Mouse (Mus musculus): ENCODE results near the gene Bmyc. TPM values are rescaled to one million over a fixed set of nuclear protein-coding genes. Genes with fewer than 3 reads are reported as not detected.

Bmyc gene
- polyA plus RNA-seq, 1 experiment from 2014 or later = 57.8 TPM

DNA sequence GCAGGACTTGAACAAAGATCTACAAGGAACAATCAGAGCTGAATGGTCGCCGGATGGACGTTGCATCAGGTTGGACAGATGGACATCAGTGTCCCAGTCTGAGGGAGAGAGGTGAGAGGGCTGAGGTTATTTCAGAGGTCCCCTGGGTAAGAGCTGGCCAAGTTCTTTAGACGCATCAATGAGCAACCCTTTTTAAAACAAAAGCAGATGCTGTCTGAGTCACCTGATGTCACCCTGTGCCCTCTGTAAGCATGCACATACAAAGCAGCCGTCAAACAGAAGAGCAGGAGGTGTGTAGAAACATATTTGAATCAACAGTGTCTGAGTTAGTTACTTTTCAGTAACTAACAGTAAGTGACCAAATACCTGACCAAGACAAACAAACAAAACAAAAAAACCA, 42.4 kb upstream of the Bmyc start:
- no peak for ATAC-seq
- no peak for DNase-seq (ENCODE audit: low spot score)
- Histone ChIP-seq H3K27ac (ENCODE audit: low read length) (no peak overlapping the region), H3K4me2 (replicated peaks; ENCODE audit: low read depth, low read length) (no peak overlapping the region), H3K27me3 (replicated peaks; ENCODE audit: insufficient read depth, low read length) (no peaks in the 10 kb centered on the region), H3K4me1 (ENCODE audit: insufficient read depth, low read depth, low read length) (no peaks in the 10 kb centered on the region), H3K9ac (replicated peaks; ENCODE audit: low read depth) (no peak overlapping the region), H3K36me3 (ENCODE audit: insufficient read depth, low read length) (no peaks in the 10 kb centered on the region), H3K9me3 (ENCODE audit: low read length) (no peaks in the 10 kb centered on the region), H3K4me3 (ENCODE audit: low read depth, low read length) (no peak overlapping the region)
- no peak for TF ChIP-seq EP300 (IDR thresholded peaks at IDR 0.05)
- no peak for TF ChIP-seq CTCF (IDR thresholded peaks at IDR 0.05)
- 82% methylated on average over 5 of the region's 5 CpGs for WGBS

DNA sequence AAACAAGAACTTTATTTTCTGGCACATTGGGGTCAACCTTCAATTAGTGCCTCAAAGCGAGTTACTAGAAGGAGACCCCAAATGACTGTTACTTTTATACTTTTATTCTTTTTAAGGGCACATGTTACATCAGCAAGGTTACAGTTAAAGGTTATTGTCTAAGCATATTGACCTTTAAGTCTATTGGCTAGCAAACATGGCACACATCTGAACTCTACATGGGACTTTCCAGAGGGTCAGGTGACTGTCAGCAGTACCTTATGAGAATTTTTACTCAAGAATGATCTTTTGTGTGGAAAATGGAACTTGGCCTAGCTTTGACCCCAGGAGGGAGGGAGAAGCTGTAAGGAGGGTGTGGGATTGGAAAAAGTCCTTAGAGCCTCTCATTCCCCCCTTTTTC, 40.0 kb upstream of the Bmyc start:
- H3K27me3 ChIP-seq (replicated peaks; ENCODE audit: insufficient read depth, low read length) = no peaks in the 10 kb centered on the region
- H3K4me2 ChIP-seq (replicated peaks; ENCODE audit: low read depth, low read length) = no peak overlapping the region
- no peaks in the 10 kb centered on the region for H3K36me3 ChIP-seq (ENCODE audit: insufficient read depth, low read length)
- H3K27ac ChIP-seq (ENCODE audit: low read length) = no peak overlapping the region
- H3K9ac ChIP-seq (replicated peaks; ENCODE audit: low read depth) = no peak overlapping the region
- no peak for ATAC-seq
- no peak for TF ChIP-seq EP300 (IDR thresholded peaks at IDR 0.05)
- 54% methylated on average over 1 of the region's 1 CpGs for WGBS
- H3K4me1 ChIP-seq (ENCODE audit: insufficient read depth, low read depth, low read length) = no peaks in the 10 kb centered on the region
- no peak for DNase-seq (ENCODE audit: low spot score)
- no peak overlapping the region for H3K4me3 ChIP-seq (ENCODE audit: low read depth, low read length)
- H3K9me3 ChIP-seq (ENCODE audit: low read length) = no peaks in the 10 kb centered on the region

DNA sequence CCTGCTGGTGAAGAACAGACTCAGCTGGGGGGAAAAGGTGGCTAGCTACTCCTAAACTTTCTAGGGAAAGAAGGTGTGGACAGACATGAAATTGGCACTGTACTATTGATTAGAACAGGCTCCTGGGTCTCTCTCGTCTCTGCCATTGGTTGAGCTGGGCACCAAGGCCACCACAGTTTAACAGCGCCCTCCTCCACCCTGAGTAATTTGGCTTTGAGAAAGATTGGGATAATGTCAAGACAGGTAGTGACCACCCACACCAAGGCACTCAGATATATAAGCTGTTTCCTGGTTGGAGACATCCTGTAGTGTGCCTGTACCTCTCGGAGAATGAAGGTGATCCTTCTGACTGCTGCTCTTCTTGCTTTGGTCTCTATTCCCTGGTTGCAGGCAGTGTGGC, 30.1 kb upstream of the Bmyc start, which contains the start of gene Lcn6:
Gene Lcn6, plus strand, starts transcription at position 301 of the 400 bp plus-strand sequence.
- ATAC-seq = no peak

DNA sequence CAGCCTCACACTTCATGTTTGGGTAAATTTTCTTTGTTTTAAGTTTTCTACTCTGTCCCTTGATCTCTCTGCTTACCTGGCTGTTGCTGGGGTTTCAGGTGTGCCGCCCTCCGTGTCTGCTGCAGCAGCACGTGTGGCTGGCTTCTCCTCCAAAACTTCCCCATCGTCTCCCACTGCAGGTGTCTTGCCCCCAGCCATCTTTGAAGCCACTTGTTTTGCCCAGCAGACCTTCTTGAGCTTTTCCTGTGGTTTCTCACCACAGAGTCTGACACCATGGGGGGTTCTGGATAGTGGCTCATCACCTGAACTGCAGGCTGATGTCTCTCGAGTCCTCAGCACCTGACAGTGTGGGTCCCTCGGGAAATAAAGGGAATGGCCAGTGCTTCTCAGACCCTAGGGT, 27.0 kb upstream of the Bmyc start:
- no peak overlapping the region for H3K4me3 ChIP-seq (ENCODE audit: low read depth, low read length)
- TF ChIP-seq EP300 (IDR thresholded peaks at IDR 0.05) = no peak
- no peak for TF ChIP-seq CTCF (IDR thresholded peaks at IDR 0.05)
- DNase-seq (ENCODE audit: low spot score) (no peak), ATAC-seq (no peak)
- H3K9me3 ChIP-seq (ENCODE audit: low read length) = no peaks in the 10 kb centered on the region
- no peaks in the 10 kb centered on the region for H3K27me3 ChIP-seq (replicated peaks; ENCODE audit: insufficient read depth, low read length)
- WGBS = 80% methylated on average over 6 of the region's 6 CpGs
- no peaks in the 10 kb centered on the region for H3K36me3 ChIP-seq (ENCODE audit: insufficient read depth, low read length)
- H3K4me1 ChIP-seq (ENCODE audit: insufficient read depth, low read depth, low read length) = no peaks in the 10 kb centered on the region
- H3K4me2 ChIP-seq (replicated peaks; ENCODE audit: low read depth, low read length) = no peak overlapping the region
- no peak overlapping the region for H3K9ac ChIP-seq (replicated peaks; ENCODE audit: low read depth)
- no peak overlapping the region for H3K27ac ChIP-seq (ENCODE audit: low read length)

More for the DNA sequence above, 30.1 kb upstream of the Bmyc start, which contains the start of gene Lcn6:
- WGBS = 85% methylated on average over 3 of the region's 3 CpGs
- TF ChIP-seq CTCF (IDR thresholded peaks at IDR 0.05) (no peak), EP300 (IDR thresholded peaks at IDR 0.05) (no peak)
- Histone ChIP-seq H3K4me3 (ENCODE audit: low read depth, low read length) (no peak within 1 kb of the TSS), H3K9ac (replicated peaks; ENCODE audit: low read depth) (no peak within 1 kb of the TSS), H3K4me1 (ENCODE audit: insufficient read depth, low read depth, low read length) (no peaks in the 10 kb centered on the region), H3K36me3 (ENCODE audit: insufficient read depth, low read length) (no peaks in the 10 kb centered on the region), H3K9me3 (ENCODE audit: low read length) (no peaks in the 10 kb centered on the region), H3K4me2 (replicated peaks; ENCODE audit: low read depth, low read length) (no peak within 1 kb of the TSS), H3K27ac (ENCODE audit: low read length) (no peak within 1 kb of the TSS), H3K27me3 (replicated peaks; ENCODE audit: insufficient read depth, low read length) (no peaks in the 10 kb centered on the region)
- DNase-seq (ENCODE audit: low spot score) = no peak

DNA sequence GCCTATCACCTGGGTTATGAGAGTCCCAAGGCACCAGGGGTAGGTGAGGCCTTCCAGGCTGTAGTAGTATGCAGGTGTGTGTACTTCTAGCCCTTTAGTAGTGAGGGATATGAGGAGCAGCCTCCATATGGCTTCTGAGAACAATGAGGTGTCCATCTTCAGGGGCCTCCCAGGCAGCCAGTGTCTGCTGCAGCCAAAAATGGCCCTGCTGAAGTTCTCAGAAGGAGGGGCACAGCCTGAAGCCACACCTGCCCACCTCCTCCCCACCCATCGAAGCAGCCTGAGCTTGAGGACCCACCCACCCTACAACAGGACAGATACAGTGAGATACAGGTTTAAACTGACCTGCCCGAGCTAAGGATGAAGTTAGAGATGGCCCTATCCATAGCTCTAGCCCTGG, 24.1 kb upstream of the Bmyc start, which contains the start of gene Lcn10:
Gene Lcn10, plus strand, starts transcription at position 301 of the 400 bp plus-strand sequence.
- Histone ChIP-seq H3K36me3 (ENCODE audit: insufficient read depth, low read length) (no peaks in the 10 kb centered on the region), H3K9ac (replicated peaks; ENCODE audit: low read depth) (no peak within 1 kb of the TSS), H3K4me1 (ENCODE audit: insufficient read depth, low read depth, low read length) (no peaks in the 10 kb centered on the region), H3K9me3 (ENCODE audit: low read length) (no peaks in the 10 kb centered on the region), H3K27ac (ENCODE audit: low read length) (no peak within 1 kb of the TSS), H3K4me2 (replicated peaks; ENCODE audit: low read depth, low read length) (no peak within 1 kb of the TSS), H3K4me3 (ENCODE audit: low read depth, low read length) (no peak within 1 kb of the TSS), H3K27me3 (replicated peaks; ENCODE audit: insufficient read depth, low read length) (no peaks in the 10 kb centered on the region)
- TF ChIP-seq EP300 (IDR thresholded peaks at IDR 0.05) (no peak), CTCF (IDR thresholded peaks at IDR 0.05) (no peak)
- 46% methylated on average over 2 of the region's 2 CpGs for WGBS
- no peak for ATAC-seq
- DNase-seq (ENCODE audit: low spot score) = no peak

DNA sequence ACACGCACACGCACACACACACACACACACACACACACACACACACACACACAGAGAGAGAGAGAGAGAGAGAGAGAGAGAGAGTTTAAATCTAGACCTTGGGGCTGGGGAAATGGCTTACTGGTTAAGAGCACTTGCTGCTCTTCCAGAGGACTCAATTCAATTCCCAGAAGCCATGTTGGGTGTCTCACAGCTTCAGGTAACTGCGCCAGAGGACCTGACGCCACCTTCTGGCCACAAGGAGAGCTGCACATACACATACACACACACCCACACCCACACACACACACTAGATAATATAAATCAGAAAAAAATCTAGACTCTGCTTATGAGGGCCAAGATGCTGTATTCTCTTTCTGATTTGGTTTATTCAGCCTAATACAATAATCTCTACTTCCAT, 19.6 kb upstream of the Bmyc start:
- Histone ChIP-seq H3K27me3 (replicated peaks; ENCODE audit: insufficient read depth, low read length) (no peaks in the 10 kb centered on the region), H3K36me3 (ENCODE audit: insufficient read depth, low read length) (no peaks in the 10 kb centered on the region), H3K4me1 (ENCODE audit: insufficient read depth, low read depth, low read length) (no peaks in the 10 kb centered on the region), H3K9me3 (ENCODE audit: low read length) (no peaks in the 10 kb centered on the region), H3K4me3 (ENCODE audit: low read depth, low read length) (no peak overlapping the region), H3K27ac (ENCODE audit: low read length) (no peak overlapping the region), H3K9ac (replicated peaks; ENCODE audit: low read depth) (no peak overlapping the region), H3K4me2 (replicated peaks; ENCODE audit: low read depth, low read length) (no peak overlapping the region)
- ATAC-seq = no peak
- no peak for DNase-seq (ENCODE audit: low spot score)
- 49% methylated on average over 3 of the region's 4 CpGs for WGBS
- no peak for TF ChIP-seq CTCF (IDR thresholded peaks at IDR 0.05)
- no peak for TF ChIP-seq EP300 (IDR thresholded peaks at IDR 0.05)

DNA sequence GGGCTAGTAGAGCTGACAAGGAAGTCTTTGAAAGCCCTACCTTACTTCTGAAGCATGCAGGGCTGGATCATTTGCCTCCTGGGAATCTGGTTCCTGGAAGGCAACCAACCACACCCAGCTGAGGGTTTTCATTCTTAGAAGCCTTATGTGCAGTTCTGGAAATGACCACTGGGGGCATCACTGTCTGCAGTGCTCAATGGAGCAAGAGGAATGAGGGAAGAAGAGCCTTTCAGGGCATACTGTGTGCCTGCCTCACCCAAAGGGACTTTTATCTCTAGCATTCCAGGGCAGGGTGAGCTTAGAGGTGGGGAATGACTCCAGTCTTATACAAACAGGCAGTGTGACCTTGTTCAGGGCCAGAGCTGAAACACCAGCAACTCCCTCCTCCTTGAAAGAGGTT, 11.9 kb upstream of the Bmyc start:
- TF ChIP-seq EP300 (IDR thresholded peaks at IDR 0.05) (no peak), CTCF (IDR thresholded peaks at IDR 0.05) (peak; percentile 81)
- DNase-seq (ENCODE audit: low spot score) = peak; percentile 59
- H3K4me3 ChIP-seq (ENCODE audit: low read depth, low read length) = no peak overlapping the region
- H3K9me3 ChIP-seq (ENCODE audit: low read length) = no peaks in the 10 kb centered on the region
- no peak overlapping the region for H3K9ac ChIP-seq (replicated peaks; ENCODE audit: low read depth)
- H3K36me3 ChIP-seq (ENCODE audit: insufficient read depth, low read length) = no peaks in the 10 kb centered on the region
- no peaks in the 10 kb centered on the region for H3K27me3 ChIP-seq (replicated peaks; ENCODE audit: insufficient read depth, low read length)
- no peak overlapping the region for H3K4me2 ChIP-seq (replicated peaks; ENCODE audit: low read depth, low read length)
- no peak overlapping the region for H3K27ac ChIP-seq (ENCODE audit: low read length)
- no peaks in the 10 kb centered on the region for H3K4me1 ChIP-seq (ENCODE audit: insufficient read depth, low read depth, low read length)
- ATAC-seq = no peak

Measured in lung, postnatal 0 days (tissue).